Mouse (Mus musculus): ENCODE measurements at regions not wholly inside any gene's neighbourhood (a gene's known extent, or its start where the extent isn't known, plus 50 kb on each side); places are given as distances from the start of the nearest gene placed in this dataset.

DNA sequence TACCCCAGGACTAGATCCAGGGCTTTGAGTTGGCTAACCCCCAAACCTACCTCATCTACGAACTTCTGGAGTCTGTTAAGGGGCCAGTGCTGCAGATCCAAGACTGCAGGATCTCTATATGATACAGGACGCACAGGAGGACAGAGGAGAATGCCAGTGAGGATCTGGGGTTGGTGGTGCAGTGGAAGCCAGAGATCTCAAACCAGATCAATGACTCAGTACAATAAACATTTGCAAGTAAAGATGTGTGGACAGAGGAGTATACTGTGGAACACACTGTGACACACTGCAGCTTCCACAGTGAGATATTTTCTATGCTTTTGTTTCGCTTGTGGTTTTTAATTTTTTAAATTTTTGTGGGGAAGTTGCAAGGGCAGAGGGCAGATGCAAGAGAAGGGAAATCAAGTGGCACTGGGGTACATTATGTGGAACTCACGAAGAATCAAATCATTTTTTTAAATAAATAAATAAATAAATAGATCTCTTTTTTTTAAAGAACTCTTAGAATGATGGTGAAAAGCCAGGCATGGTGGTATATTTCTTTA is 227.8 kb downstream of the Tm4sf1 start:
- TF ChIP-seq POLR2A (IDR thresholded peaks at IDR 0.05; ENCODE audit: extremely low read depth, insufficient read depth, low read length) (no peak), CTCF (IDR thresholded peaks at IDR 0.05; ENCODE audit: extremely low read depth, insufficient read depth, low read length) (no peak)
- Histone ChIP-seq H3K4me1 (ENCODE audit: control insufficient read depth, insufficient read depth, low read length) (no peaks in the 10 kb centered on the region), H3K4me3 (ENCODE audit: insufficient read depth, low read length) (no peak overlapping the region), H3K27ac (ENCODE audit: insufficient read depth, low read length) (no peak overlapping the region)

DNA sequence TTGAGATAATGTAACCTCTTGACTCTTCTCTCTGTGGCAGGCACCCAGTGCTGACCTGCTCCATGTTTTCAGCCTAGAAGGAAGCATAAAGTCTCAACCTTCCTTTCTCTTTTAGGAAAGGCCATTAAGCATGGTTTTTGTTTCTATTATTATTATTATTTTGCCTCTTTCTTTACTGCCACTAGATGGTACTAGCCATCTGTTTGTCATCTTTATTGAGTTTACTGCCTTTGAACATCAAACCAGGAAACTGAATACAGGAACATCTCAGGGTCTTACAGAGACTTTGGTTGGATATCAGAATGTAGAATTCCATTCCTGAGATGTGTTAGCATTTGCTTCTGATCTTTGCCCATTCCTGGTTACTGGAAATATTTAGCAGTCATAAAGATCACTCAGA is 268.8 kb downstream of the Tm4sf1 start:
- TF ChIP-seq CTCF (IDR thresholded peaks at IDR 0.05; ENCODE audit: extremely low read depth, insufficient read depth, low read length), result no peak
- TF ChIP-seq POLR2A (IDR thresholded peaks at IDR 0.05; ENCODE audit: extremely low read depth, insufficient read depth, low read length), result no peak
- Histone ChIP-seq H3K27ac (ENCODE audit: insufficient read depth, low read length) (no peak overlapping the region), H3K4me1 (ENCODE audit: control insufficient read depth, insufficient read depth, low read length) (no peaks in the 10 kb centered on the region), H3K4me3 (ENCODE audit: insufficient read depth, low read length) (no peak overlapping the region)

DNA sequence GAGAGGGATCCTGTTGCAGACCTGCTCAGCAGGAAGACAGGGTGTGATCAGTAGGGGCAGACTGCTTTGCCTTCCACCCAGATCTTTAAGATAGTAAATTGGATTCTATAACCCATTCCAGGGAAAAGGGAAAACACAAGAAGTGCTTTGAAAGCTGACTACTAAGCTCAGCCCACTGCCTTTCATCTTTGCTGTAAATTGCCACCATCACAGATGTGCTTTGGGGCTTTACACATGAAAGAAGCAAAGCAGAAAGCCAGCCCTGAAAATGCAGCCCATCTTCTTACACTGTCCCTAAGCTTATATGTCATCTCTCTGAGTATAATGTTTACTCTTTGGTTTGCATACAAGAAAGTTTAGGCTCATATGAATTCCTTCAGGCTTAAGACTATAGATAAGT is 283.6 kb downstream of the Tm4sf1 start:
- no peak overlapping the region for H3K27ac ChIP-seq (ENCODE audit: insufficient read depth, low read length)
- no peak overlapping the region for H3K4me3 ChIP-seq (ENCODE audit: insufficient read depth, low read length)
- H3K4me1 ChIP-seq (ENCODE audit: control insufficient read depth, insufficient read depth, low read length), result no peaks in the 10 kb centered on the region
- no peak for TF ChIP-seq POLR2A (IDR thresholded peaks at IDR 0.05; ENCODE audit: extremely low read depth, insufficient read depth, low read length)

DNA sequence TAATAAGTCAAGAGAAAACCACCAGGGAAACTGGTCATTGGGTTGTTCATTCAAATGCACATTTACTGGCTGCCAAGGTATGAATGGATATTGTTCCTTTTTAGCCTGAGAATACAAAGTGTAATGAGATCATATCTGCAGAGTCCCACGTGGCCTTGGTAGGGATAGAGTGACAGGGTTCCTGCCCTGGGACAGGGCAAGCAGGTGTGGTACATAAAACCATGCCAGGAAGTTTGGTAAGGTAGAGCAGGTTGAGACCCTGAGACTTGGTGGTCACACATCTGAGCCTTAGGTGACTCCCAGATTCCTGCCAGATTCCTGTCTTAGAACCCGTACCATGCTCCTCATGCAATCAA is 320.5 kb downstream of the Tm4sf1 start:
- Histone ChIP-seq H3K4me1 (ENCODE audit: control insufficient read depth, insufficient read depth, low read length) (no peaks in the 10 kb centered on the region), H3K27ac (ENCODE audit: insufficient read depth, low read length) (no peak overlapping the region), H3K4me3 (ENCODE audit: insufficient read depth, low read length) (no peak overlapping the region)
- no peak for TF ChIP-seq CTCF (IDR thresholded peaks at IDR 0.05; ENCODE audit: extremely low read depth, insufficient read depth, low read length)
- TF ChIP-seq POLR2A (IDR thresholded peaks at IDR 0.05; ENCODE audit: extremely low read depth, insufficient read depth, low read length), result no peak

DNA sequence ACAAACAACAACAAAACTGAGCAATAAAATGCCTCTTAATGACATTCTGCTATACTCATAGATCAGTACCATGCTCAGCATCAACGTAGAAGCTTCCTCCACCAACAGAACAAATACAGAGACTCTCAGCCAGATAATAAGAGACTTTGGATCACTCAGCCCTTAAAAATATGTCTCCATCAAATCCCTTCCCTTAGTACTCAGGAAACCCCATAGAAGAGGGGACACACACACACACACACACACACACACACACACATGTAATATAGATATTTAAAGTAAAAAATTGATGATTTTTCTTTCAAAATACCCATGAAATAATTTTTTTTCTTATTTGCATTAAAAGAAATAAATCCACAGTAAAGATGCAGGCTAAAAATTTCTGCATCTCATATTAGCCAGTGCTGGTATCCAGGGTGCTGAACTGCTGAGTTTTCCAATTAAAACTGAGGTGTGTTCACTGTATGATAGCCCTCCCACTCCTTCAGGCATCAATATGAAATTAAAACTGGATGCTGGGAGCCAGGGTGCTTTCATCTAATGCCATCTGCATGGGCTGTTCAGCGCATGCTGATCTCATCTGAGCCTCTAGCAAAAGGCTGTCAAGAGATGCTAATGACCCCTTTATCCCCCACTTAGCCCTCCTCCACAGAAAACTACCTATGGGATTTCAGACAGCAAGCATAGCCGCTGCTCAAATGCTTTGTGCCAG is 321.0 kb downstream of the Tm4sf1 start:
- Histone ChIP-seq H3K4me3 (ENCODE audit: insufficient read depth, low read length) (no peak overlapping the region), H3K4me1 (ENCODE audit: control insufficient read depth, insufficient read depth, low read length) (no peaks in the 10 kb centered on the region), H3K27ac (ENCODE audit: insufficient read depth, low read length) (no peak overlapping the region)
- TF ChIP-seq CTCF (IDR thresholded peaks at IDR 0.05; ENCODE audit: extremely low read depth, insufficient read depth, low read length) (no peak), POLR2A (IDR thresholded peaks at IDR 0.05; ENCODE audit: extremely low read depth, insufficient read depth, low read length) (no peak)

DNA sequence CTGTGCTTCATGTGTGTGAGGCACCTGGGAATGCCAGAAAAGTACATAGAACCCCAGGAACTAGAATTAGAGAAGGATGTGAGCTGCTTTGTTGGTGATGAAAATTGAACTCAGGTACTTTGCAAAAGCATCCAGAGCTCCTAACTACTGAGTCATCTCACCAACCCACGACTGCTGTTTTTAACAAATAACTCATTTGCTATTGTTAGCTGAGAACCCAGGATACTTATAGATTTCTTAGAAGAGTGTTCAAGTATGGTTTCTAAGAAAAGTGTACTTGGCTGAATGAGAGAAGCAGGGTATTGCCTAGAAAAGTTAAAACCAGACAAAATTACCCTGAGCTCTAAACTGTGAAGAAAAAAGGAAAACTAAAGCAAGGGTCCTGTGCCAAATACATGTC is 335.8 kb downstream of the Tm4sf1 start:
- Histone ChIP-seq H3K4me1 (ENCODE audit: control insufficient read depth, insufficient read depth, low read length) (peaks cover 5% of the 10 kb centered on the region), H3K27ac (ENCODE audit: insufficient read depth, low read length) (no peak overlapping the region)

DNA sequence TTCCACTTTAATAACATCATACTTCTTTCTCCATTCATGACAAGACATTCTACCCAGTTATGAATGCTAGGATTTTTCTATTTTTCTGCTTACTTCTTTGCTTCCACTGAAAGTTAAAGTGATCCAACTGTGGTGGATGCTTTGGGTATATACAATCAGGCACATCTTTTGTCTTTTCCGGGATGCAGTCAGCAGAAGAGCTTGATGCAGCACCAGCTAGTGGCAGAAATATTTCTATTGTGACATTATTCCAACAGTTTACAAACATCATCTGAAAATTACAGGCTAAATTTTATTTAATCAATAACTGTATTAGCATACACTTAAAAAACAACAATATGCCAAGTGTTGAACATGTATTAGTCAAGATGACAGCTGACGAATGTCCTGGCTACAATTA is 336.3 kb downstream of the Tm4sf1 start:
- no peak overlapping the region; the same call in 1 of the 2 replicates for H3K27ac ChIP-seq (ENCODE audit: insufficient read depth, low read length)
- peaks cover 5% of the 10 kb centered on the region for H3K4me1 ChIP-seq (ENCODE audit: control insufficient read depth, insufficient read depth, low read length)
- H3K4me3 ChIP-seq (ENCODE audit: insufficient read depth, low read length), result no peak overlapping the region
- no peak for TF ChIP-seq POLR2A (IDR thresholded peaks at IDR 0.05; ENCODE audit: extremely low read depth, insufficient read depth, low read length)
- 0 out of 2 replicates have a peak, but pooled peaks have one; percentile 14 for TF ChIP-seq CTCF (IDR thresholded peaks at IDR 0.05; ENCODE audit: extremely low read depth, insufficient read depth, low read length)

More for the DNA sequence above, 335.8 kb downstream of the Tm4sf1 start:
- H3K4me3 ChIP-seq (ENCODE audit: insufficient read depth, low read length), result no peak overlapping the region
- TF ChIP-seq CTCF (IDR thresholded peaks at IDR 0.05; ENCODE audit: extremely low read depth, insufficient read depth, low read length) (no peak), POLR2A (IDR thresholded peaks at IDR 0.05; ENCODE audit: extremely low read depth, insufficient read depth, low read length) (no peak)

DNA sequence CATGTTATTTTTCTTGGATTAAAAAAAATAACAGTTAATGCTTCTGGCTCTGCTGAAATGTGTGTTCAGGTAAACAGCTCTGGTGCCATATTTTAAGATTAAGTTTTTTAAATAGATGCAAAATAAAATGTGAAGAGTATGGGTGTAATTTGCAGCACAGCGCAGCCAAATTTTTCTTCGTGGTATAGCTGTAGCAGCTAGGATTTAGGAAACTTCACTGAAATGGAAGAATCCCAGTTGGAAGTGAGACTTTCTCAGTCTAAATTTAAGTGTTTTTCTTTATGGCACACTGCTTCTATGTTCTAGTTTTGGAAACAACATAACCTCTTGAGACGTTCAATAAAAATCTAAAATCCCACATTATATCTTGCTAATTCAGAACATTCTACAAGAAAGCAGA is 337.6 kb downstream of the Tm4sf1 start:
- H3K4me1 ChIP-seq (ENCODE audit: control insufficient read depth, insufficient read depth, low read length), result peaks cover 5% of the 10 kb centered on the region
- TF ChIP-seq POLR2A (IDR thresholded peaks at IDR 0.05; ENCODE audit: extremely low read depth, insufficient read depth, low read length), result no peak
- no peak for TF ChIP-seq CTCF (IDR thresholded peaks at IDR 0.05; ENCODE audit: extremely low read depth, insufficient read depth, low read length)
- H3K4me3 ChIP-seq (ENCODE audit: insufficient read depth, low read length), result no peak overlapping the region
- H3K27ac ChIP-seq (ENCODE audit: insufficient read depth, low read length), result no peak overlapping the region

DNA sequence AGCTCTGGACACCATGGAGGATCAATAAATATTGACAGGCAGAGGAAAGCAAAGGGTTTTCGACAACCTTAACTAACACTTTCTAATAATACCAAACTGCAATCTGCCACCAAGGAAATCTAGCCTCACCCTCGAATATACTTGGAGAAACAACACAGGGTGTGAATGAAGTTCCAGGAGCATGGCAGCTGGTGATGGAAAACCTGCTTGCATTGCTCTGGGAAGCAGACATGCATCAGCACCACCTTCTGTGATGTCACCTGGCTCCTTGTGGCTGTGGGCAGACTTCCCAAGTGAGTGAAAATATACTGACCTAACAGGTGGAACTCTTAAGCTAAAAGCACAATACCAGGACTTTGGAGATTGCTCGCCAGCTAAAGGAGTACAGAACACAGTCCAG is 338.5 kb downstream of the Tm4sf1 start:
- no peak overlapping the region for H3K4me3 ChIP-seq (ENCODE audit: insufficient read depth, low read length)
- H3K4me1 ChIP-seq (ENCODE audit: control insufficient read depth, insufficient read depth, low read length), result peaks cover 5% of the 10 kb centered on the region
- TF ChIP-seq CTCF (IDR thresholded peaks at IDR 0.05; ENCODE audit: extremely low read depth, insufficient read depth, low read length) (no peak), POLR2A (IDR thresholded peaks at IDR 0.05; ENCODE audit: extremely low read depth, insufficient read depth, low read length) (no peak)
- H3K27ac ChIP-seq (ENCODE audit: insufficient read depth, low read length), result peak overlapping the region; percentile 91

DNA sequence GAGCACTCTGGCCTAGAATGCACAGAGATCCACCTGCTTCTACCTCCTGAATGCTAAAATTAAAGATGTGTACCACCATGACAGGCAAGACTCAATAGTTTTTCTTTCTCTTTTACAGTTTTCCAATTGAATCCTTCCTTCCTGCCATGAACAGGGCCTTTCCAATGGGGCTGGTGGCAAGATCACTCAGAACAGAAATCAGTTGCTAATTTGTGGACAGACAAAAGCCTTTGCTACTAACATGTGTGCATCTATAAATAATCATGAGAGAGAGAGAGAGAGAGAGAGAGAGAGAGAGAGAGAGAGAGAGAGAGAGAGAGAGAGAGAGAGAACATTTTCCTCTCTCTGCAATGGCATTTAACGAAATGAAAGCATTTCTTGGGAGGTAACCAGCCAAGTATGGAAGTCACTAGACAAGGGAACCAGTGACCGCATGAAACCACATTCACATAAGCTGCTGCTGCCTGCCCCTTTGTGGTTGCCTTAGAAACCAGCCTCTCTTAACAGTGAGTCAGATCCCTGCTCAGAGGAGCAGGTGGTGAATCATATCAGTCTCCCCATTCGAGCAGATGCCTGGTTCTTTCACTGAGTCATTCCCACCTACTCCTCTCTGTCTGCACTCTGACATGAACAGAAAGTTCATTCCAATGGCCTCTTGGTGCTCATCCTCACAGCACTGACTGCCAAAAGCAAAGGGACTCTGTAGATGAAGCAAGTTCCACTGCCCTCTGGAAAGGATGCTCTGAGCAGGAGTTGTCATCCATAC is 339.4 kb downstream of the Tm4sf1 start:
- Histone ChIP-seq H3K4me1 (ENCODE audit: control insufficient read depth, insufficient read depth, low read length) (peaks cover 5% of the 10 kb centered on the region), H3K4me3 (ENCODE audit: insufficient read depth, low read length) (no peak overlapping the region), H3K27ac (ENCODE audit: insufficient read depth, low read length) (peak overlapping the region; percentile 91)
- TF ChIP-seq POLR2A (IDR thresholded peaks at IDR 0.05; ENCODE audit: extremely low read depth, insufficient read depth, low read length) (no peak), CTCF (IDR thresholded peaks at IDR 0.05; ENCODE audit: extremely low read depth, insufficient read depth, low read length) (0 out of 2 replicates have a peak, but pooled peaks have one; percentile 1)
